Mouse (Mus musculus): ENCODE results near the gene Apob. TPM values are rescaled to one million over a fixed set of nuclear protein-coding genes. Genes with fewer than 3 reads are reported as not detected.

Apob gene
- not detected in 2 replicates for total RNA-seq (2023)

DNA sequence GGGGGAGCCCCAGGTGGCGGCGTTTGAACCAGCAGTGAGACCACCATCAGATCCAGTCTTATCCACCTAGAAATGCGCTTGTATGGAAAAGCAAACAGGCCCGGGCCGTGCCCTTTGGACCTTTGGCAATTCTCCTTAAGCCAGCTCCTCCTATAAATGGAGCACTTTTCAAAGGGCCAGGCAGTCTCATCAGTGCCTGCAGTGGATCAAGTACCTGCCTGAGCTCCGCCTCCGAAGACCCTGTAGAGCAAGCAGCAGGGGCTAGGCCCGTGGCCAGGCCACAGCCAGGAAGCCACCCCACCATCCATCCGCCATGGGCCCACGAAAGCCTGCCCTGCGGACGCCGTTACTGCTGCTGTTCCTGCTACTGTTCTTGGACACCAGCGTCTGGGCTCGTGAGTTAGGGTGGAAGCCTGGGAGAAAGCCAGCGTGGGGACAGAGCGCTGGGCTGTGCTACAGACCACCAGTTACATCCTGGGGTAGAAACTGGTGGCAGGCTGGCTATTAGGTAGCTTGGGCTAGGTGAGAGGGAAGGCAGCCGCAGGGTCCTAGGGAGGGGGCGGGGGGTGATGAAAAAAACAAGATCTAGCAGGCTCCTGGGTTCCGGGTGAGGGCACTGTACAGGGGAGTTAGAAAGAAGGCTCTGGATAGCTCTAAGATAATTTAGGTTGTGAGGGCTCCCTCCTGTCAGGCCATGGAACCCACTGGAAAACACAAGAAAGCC, at the start of gene Apob:
Gene Apob (plus strand): TSS at position 183 of the 724 bp plus-strand sequence.

Other genes starting within 250 kb of the Apob start
- 24.5 and 26.0 TPM in 2 replicates for gene Ldah, start 230.5 kb downstream of the Apob start, total RNA-seq (2023)